Mouse (Mus musculus) liver, postnatal 0 days (tissue): ENCODE measurements around the gene Rarres2.

Experiments used
- CTCF ChIP-seq: sonication (generic); IDR thresholded peaks from 2 replicates; pipeline ENCODE4 v1.5.1; 2016; ENCODE audit warnings: antibody characterized with exemption, low read depth
- EP300 ChIP-seq: IDR thresholded peaks from 2 replicates; pipeline ENCODE4 v1.6.1; 2016; ENCODE audit warnings: antibody characterized with exemption, low read depth, mild to moderate bottlenecking

GRCm38 (mm10) chr6:48591221-48591845 lies 18.7 kb upstream of the Rarres2 start:
- no peak for TF ChIP-seq CTCF
- no peak for TF ChIP-seq EP300
